Mouse (Mus musculus) cerebellum, adult 2 months (tissue): ENCODE data around the gene R3hdm2. TPM values are rescaled to one million over a fixed set of nuclear protein-coding genes. Genes with fewer than 3 reads are reported as not detected.

Experiments
- DNase-seq, 2 experiments: peaks; one replicate each; pipeline ENCODE4 v3.0.0; 2021
- H3K27ac ChIP-seq: fragments of 200-500 bp; 2 replicates; pipeline ENCODE4 v1.5.1; 2012; ENCODE audit warnings: low read length, control low read depth, inconsistent platforms; ENCODE audit not compliant: insufficient read depth
- H3K27me3 ChIP-seq: fragments of 200-500 bp; 2 replicates; pipeline ENCODE4 v1.6.1; 2012; ENCODE audit warnings: inconsistent platforms, mild to moderate bottlenecking, low read length, moderate library complexity; ENCODE audit not compliant: control insufficient read depth, insufficient read depth
- H3K4me1 ChIP-seq: fragments of 200-500 bp; 2 replicates; pipeline ENCODE4 v1.6.1; 2011; ENCODE audit warnings: low read length; ENCODE audit not compliant: control insufficient read depth, insufficient read depth
- H3K4me3 ChIP-seq: fragments of 200-500 bp; replicated peaks from 2 replicates; pipeline ENCODE3; 2011; ENCODE audit warnings: mild to moderate bottlenecking, low read depth, low read length, control low read depth; ENCODE audit not compliant: insufficient read depth
- CTCF ChIP-seq: fragments of 200-500 bp; IDR thresholded peaks from 2 replicates; pipeline ENCODE4 v1.5.1; 2011; ENCODE audit warnings: low read depth, mild to moderate bottlenecking, control low read depth, low read length, moderate library complexity, borderline replicate concordance; ENCODE audit not compliant: insufficient read depth
- POLR2A ChIP-seq: fragments of 200-500 bp; IDR thresholded peaks from 2 replicates; pipeline ENCODE4 v1.6.1; 2011; ENCODE audit warnings: low read length, control low read depth, borderline replicate concordance; ENCODE audit not compliant: insufficient read depth
- WGBS: fragments of 180-500 bp; shearing (Covaris S2); methylation state at CpG from one replicate; pipeline ENCODE4 v1.1.7; 2018; 5-methylcytosine and 5-hydroxymethylcytosine counted together
- polyA plus RNA-seq: library from polyadenylated mRNA; depleted of rRNA; stranded (reverse); fragments of >200 nt; gene quantifications from 2 replicates; pipeline ENCODE4 v1.2.3, GENCODE M21; 2012

The R3hdm2 gene
- polyA plus RNA-seq, 1 experiment = 137 TPM

- Histone ChIP-seq H3K4me3 (peak overlapping the region; percentile 56), H3K27ac (no peak overlapping the region), H3K4me1 (peaks cover 5% of the 10 kb centered on the region), H3K27me3 (no peaks in the 10 kb centered on the region)
- TF ChIP-seq CTCF (no peak), POLR2A (no peak)
- peak; percentile 49 to 61 for DNase-seq
- 2% methylated on average over 68 of the region's 79 CpGs for WGBS
Observed at GRCm38 (mm10) chr10:127380767-127381742, 928 bp downstream of the R3hdm2 start.

- no peak for DNase-seq
- no peak for TF ChIP-seq POLR2A
- no peak for TF ChIP-seq CTCF
- Histone ChIP-seq H3K27ac (no peak overlapping the region), H3K4me1 (peaks cover 5% of the 10 kb centered on the region), H3K4me3 (peak overlapping the region; percentile 26), H3K27me3 (no peaks in the 10 kb centered on the region)
- 57% methylated on average over 2 of the region's 2 CpGs for WGBS
Observed at GRCm38 (mm10) chr10:127381743-127382134, 1.6 kb downstream of the R3hdm2 start.

- Histone ChIP-seq H3K27me3 (no peaks in the 10 kb centered on the region), H3K4me3 (no peak overlapping the region), H3K4me1 (no peaks in the 10 kb centered on the region), H3K27ac (no peak overlapping the region)
- TF ChIP-seq POLR2A (no peak), CTCF (no peak)
- no peak for DNase-seq
- WGBS = 83% methylated on average over 6 of the region's 6 CpGs
Observed at GRCm38 (mm10) chr10:127391774-127392173, 11.6 kb downstream of the R3hdm2 start.

DNA sequence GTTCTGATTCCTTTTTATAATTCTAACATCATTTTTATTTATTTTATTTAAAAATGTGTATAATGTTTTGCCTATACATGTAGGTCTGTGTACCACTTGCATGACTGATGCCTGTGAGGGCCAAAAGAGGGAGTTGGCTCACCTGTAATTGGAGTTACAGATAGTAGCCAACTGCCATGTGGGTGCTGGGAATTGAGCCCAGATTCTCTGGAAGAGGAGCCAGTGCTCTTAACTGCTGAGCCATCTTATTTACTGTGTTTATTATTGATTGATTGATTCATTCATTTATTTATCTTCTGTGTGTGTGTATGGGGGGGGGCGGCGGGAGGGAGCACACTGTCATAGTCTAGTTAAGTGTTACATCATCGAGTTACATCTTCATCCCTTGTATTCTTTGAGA is 24.6 kb downstream of the R3hdm2 start:
- Histone ChIP-seq H3K4me1 (no peaks in the 10 kb centered on the region), H3K4me3 (no peak overlapping the region), H3K27ac (no peak overlapping the region), H3K27me3 (no peaks in the 10 kb centered on the region)
- no peak for TF ChIP-seq POLR2A
- TF ChIP-seq CTCF = no peak
- 94% methylated on average over 3 of the region's 3 CpGs for WGBS
- DNase-seq = no peak

DNA sequence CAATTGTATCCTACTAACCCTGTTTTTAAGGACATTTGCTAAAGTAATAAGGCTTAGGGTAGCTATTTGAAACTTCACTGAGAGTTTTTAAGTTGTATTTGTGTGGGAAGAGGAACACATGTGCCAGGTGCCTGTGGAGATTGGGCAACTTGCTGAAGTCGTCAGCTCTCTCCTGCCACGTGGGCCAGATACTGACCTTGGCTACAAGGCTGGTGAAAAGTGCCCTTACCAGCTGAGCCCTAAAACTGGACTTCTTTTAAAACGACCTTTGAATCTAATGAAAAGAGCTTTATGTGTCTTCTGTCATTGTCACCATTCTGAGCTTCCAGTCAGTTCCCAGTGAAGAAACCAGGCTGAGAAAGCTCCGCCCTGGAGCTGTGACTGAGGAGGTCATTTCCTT is 27.3 kb downstream of the R3hdm2 start:
- H3K27ac ChIP-seq = no peak overlapping the region
- WGBS = 30% methylated on average over 4 of the region's 4 CpGs
- H3K4me3 ChIP-seq = no peak overlapping the region
- TF ChIP-seq POLR2A = no peak
- no peak for TF ChIP-seq CTCF
- peaks cover 3% of the 10 kb centered on the region for H3K4me1 ChIP-seq
- no peak for DNase-seq
- H3K27me3 ChIP-seq = no peaks in the 10 kb centered on the region

GRCm38 (mm10) chr10:127412101-127412500 is 32.0 kb downstream of the R3hdm2 start:
- WGBS = 74% methylated on average over 5 of the region's 5 CpGs
- peaks cover 3% of the 10 kb centered on the region for H3K4me1 ChIP-seq
- no peaks in the 10 kb centered on the region for H3K27me3 ChIP-seq
- H3K27ac ChIP-seq = no peak overlapping the region
- H3K4me3 ChIP-seq = no peak overlapping the region
- DNase-seq = no peak
- no peak for TF ChIP-seq POLR2A

GRCm38 (mm10) chr10:127412776-127413175 is 32.6 kb downstream of the R3hdm2 start:
- no peak for DNase-seq
- TF ChIP-seq CTCF = no peak
- no peak for TF ChIP-seq POLR2A
- no peak overlapping the region for H3K27ac ChIP-seq
- WGBS = 14% methylated on average over 2 of the region's 2 CpGs
- no peaks in the 10 kb centered on the region for H3K27me3 ChIP-seq
- peaks cover 3% of the 10 kb centered on the region for H3K4me1 ChIP-seq
- no peak overlapping the region for H3K4me3 ChIP-seq

GRCm38 (mm10) chr10:127413585-127413984 is 33.5 kb downstream of the R3hdm2 start:
- Histone ChIP-seq H3K27me3 (no peaks in the 10 kb centered on the region), H3K4me3 (no peak overlapping the region), H3K4me1 (peaks cover 3% of the 10 kb centered on the region), H3K27ac (no peak overlapping the region)
- DNase-seq = no peak
- TF ChIP-seq CTCF = no peak
- WGBS = 79% methylated on average over 1 of the region's 1 CpGs
